Mouse (Mus musculus) spleen, adult 2 months (tissue): ENCODE measurements around the gene Dixdc1. TPM values are rescaled to one million over a fixed set of nuclear protein-coding genes. Genes with fewer than 3 reads are reported as not detected.
A peak's percentile ranks its signal among the peaks of the same experiment; 100 is the strongest.

Experiments
- DNase-seq, 2 experiments: peaks; one replicate each; pipeline versions ENCODE4 v3.0.0 to v3.0.0-alpha.2; 2012 to 2021; ENCODE audit warnings: low spot score in 2 of 2, low read depth in 1 of 2
- H3K27ac ChIP-seq: fragments of 200-500 bp; 2 replicates; pipeline ENCODE4 v1.5.1; 2012; ENCODE audit warnings: low read length, inconsistent platforms; ENCODE audit not compliant: insufficient read depth
- H3K27me3 ChIP-seq: fragments of 200-500 bp; 2 replicates; pipeline ENCODE4 v1.6.1; 2012; ENCODE audit warnings: mild to moderate bottlenecking, moderate library complexity, low read length, inconsistent platforms; ENCODE audit not compliant: control insufficient read depth, insufficient read depth
- H3K36me3 ChIP-seq: fragments of 200-500 bp; 2 replicates; pipeline ENCODE4 v1.6.1; 2012; ENCODE audit warnings: mild to moderate bottlenecking, low read length, inconsistent platforms; ENCODE audit not compliant: control insufficient read depth, insufficient read depth
- H3K4me1 ChIP-seq: fragments of 200-500 bp; 2 replicates; pipeline ENCODE4 v1.6.1; 2011; ENCODE audit warnings: inconsistent platforms; ENCODE audit not compliant: control insufficient read depth, insufficient read depth, insufficient read length
- H3K4me3 ChIP-seq: fragments of 200-500 bp; 2 replicates; pipeline ENCODE4 v1.5.1; 2011; ENCODE audit warnings: mild to moderate bottlenecking, inconsistent platforms; ENCODE audit not compliant: insufficient read depth, insufficient read length; ENCODE audit errors: extremely low read depth
- CTCF ChIP-seq: fragments of 200-500 bp; IDR thresholded peaks from 2 replicates; pipeline ENCODE4 v1.5.1; 2011; ENCODE audit warnings: mild to moderate bottlenecking, inconsistent platforms; ENCODE audit not compliant: insufficient read depth, insufficient read length, insufficient replicate concordance; ENCODE audit errors: extremely low read depth
- POLR2A ChIP-seq: fragments of 200-500 bp; IDR thresholded peaks from 2 replicates; pipeline ENCODE4 v1.6.1; 2011; ENCODE audit warnings: low read depth, low read length, inconsistent platforms
- WGBS: fragments of 180-500 bp; shearing (Covaris S2); methylation state at CpG from one replicate; pipeline ENCODE4 v1.1.7; 2018; 5-methylcytosine and 5-hydroxymethylcytosine counted together
- polyA plus RNA-seq: library from polyadenylated mRNA; depleted of rRNA; stranded (reverse); fragments of >200 nt; gene quantifications from 2 replicates; pipeline ENCODE4 v1.2.3, GENCODE M21; 2012

The Dixdc1 gene
- polyA plus RNA-seq, 1 experiment: 0.35 TPM

DNA sequence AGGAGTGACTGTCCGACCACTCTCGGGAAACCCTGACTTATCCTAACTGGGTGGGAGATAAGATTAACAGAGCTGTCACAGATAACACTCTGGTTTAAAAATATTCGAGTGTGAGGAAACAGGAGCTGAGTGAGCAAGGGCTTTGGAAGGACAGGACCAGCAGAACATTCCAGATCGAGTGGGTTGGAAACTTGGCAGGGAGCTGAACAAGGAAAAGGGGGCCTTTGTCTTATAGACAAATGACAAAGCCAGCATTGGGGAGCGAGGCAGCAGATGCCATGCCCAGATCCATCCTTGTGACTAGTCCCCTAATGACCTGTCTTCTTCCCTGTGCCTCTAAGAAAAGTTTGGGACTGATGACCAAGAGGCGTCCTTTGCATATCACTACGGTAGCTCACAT is 14.6 kb upstream of the Dixdc1 start:
- WGBS: 67% methylated on average over 7 of the region's 7 CpGs

DNA sequence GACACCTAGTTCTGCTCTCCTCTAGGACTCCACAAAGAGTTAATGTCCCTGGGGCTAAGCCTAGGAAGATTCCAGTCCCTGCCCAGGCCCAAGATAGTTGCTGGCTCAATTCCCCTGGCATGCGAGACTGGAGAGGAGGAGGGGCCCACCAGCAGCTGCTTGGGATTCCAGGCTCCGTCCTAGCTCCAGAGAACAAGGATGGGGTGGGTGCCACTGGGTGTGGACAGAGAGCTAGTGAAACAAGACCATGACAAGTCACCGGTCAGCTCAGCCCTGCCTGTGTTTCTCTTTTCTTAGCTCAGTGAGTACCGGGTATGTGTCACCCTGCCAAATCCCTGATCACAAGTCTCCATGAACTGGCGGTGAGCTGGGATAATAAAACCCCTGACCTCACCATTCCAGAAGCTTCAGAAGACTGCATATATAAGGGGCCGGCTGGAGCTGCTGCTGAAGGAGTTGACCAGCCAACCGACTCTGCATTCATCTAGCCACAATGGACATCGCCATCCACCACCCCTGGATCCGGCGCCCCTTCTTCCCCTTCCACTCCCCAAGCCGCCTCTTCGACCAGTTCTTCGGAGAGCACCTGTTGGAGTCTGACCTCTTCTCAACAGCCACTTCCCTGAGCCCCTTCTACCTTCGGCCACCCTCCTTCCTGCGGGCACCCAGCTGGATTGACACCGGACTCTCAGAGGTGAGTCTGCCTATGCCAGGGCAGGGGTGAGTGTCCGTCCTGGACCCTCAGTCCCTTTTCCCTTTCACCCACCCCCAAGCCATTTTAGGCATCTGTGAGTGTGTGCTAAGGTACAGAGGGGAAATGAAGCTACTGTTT is 13.7 kb upstream of the Dixdc1 start:
- peak overlapping the region; percentile 17; the same call in 1 of the 2 replicates for H3K4me3 ChIP-seq
- 84% methylated on average over 17 of the region's 17 CpGs for whole genome bisulfite sequencing
- H3K36me3 ChIP-seq: no peaks in the 10 kb centered on the region
- H3K27ac ChIP-seq: no peak overlapping the region; the same call in 1 of the 2 replicates
- H3K4me1 ChIP-seq: no peaks in the 10 kb centered on the region
- no peaks in the 10 kb centered on the region for H3K27me3 ChIP-seq
- TF ChIP-seq POLR2A (no peak), CTCF (no peak)
- no peak for DNase-seq

More for the DNA sequence above, 14.6 kb upstream of the Dixdc1 start:
- Histone ChIP-seq H3K36me3 (no peaks in the 10 kb centered on the region), H3K27me3 (no peaks in the 10 kb centered on the region), H3K27ac (no peak overlapping the region), H3K4me1 (no peaks in the 10 kb centered on the region), H3K4me3 (no peak overlapping the region)
- TF ChIP-seq POLR2A (no peak), CTCF (no peak)
- no peak for DNase-seq

DNA sequence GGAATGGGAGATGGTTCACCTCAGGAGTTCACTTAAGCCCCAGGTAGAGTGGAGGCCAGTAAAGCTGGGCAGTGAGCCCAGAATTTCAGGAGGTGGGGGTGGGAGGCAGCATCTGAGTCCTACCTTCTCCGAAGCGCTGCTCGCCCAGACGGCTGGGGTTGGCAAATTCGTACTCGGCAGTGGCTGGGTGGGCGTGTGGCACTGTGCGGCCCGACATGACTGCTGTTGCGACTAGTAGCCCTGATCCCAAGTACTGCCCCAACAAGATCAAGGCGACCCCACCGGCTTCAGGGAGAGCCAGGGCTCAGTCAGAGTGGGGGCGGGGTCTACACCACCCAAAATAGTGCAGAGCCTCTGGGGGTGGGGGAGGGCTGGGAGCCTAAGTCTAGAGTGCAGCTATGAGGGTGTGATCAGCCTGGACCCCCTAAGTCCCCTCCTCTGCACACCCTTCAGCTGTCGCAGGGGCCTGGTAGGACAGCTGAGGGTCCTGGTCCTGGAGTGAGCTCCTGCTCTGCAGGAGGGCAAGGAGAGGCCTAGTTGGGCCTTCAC is 12.8 kb upstream of the Dixdc1 start, which contains the start of gene Hspb2:
Gene Hspb2, minus strand, starts transcription at position 301 of the 549 bp plus-strand sequence.
- DNase-seq: no peak
- Histone ChIP-seq H3K27me3 (no peaks in the 10 kb centered on the region), H3K36me3 (no peaks in the 10 kb centered on the region), H3K27ac (peak within 1 kb of the TSS; percentile 43; the same call in 1 of the 2 replicates), H3K4me1 (no peaks in the 10 kb centered on the region), H3K4me3 (peak within 1 kb of the TSS; percentile 20; the same call in 1 of the 2 replicates)
- TF ChIP-seq POLR2A (no peak), CTCF (no peak)
- 83% methylated on average over 14 of the region's 14 CpGs for WGBS

GRCm38 (mm10) chr9:50751323-50751722 is 12.0 kb upstream of the Dixdc1 start, which contains the start of gene Cryab:
Gene Cryab, plus strand, starts transcription at chr9:50751325.
- no peak for DNase-seq
- no peaks in the 10 kb centered on the region for H3K27me3 ChIP-seq
- no peaks in the 10 kb centered on the region for H3K36me3 ChIP-seq
- no peaks in the 10 kb centered on the region for H3K4me1 ChIP-seq
- 79% methylated on average over 22 of the region's 22 CpGs for WGBS
- peak within 1 kb of the TSS; percentile 20; the same call in 1 of the 2 replicates for H3K4me3 ChIP-seq
- TF ChIP-seq CTCF (no peak), POLR2A (no peak)
- H3K27ac ChIP-seq: 0 out of 2 replicates have a peak within 1 kb of the TSS, but pooled peaks have one; percentile 0

- Histone ChIP-seq H3K36me3 (no peaks in the 10 kb centered on the region), H3K27ac (no peak overlapping the region), H3K4me1 (no peaks in the 10 kb centered on the region), H3K27me3 (no peaks in the 10 kb centered on the region; the same call in 1 of the 2 replicates), H3K4me3 (no peak overlapping the region)
- 84% methylated on average over 6 of the region's 6 CpGs for WGBS
- no peak for DNase-seq
- TF ChIP-seq POLR2A (no peak), CTCF (no peak)
These were observed 11.4 kb upstream of the Dixdc1 start for GRCm38 (mm10) chr9:50750706-50751105.

DNA sequence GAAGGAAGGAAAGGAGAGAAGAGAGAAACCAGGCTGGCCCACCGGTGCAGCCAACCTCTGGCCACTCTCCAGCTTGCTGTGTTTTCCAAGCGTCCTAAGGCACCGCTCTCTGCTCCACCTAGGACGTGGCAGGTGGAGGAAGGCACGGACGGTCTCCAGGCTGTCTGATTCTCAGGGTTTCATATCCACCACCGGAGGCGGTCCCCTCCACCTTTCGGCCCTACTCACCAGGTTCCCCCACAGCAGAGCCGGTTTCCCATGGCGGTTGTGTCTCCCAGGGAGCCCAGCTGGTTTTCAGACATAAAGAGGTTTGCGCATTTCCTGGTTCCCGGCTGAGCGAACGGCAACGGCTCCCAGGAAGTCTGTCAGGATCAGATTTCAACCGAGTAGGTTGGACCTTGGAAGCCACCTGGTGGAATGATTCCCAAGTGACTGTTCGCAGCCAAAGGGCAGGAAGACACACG is 6.9 kb upstream of the Dixdc1 start, which contains the start of gene 2310030G06Rik:
Gene 2310030G06Rik, minus strand, starts transcription at position 323 of the 464 bp plus-strand sequence.
- H3K36me3 ChIP-seq: no peaks in the 10 kb centered on the region
- no peak within 1 kb of the TSS for H3K27ac ChIP-seq
- TF ChIP-seq CTCF: no peak
- TF ChIP-seq POLR2A: no peak
- no peak for DNase-seq
- 0 out of 2 replicates have a peak within 1 kb of the TSS, but pooled peaks have one; percentile 5 for H3K4me3 ChIP-seq
- 18% methylated on average over 19 of the region's 19 CpGs for WGBS
- no peaks in the 10 kb centered on the region; the same call in 1 of the 2 replicates for H3K27me3 ChIP-seq
- H3K4me1 ChIP-seq: no peaks in the 10 kb centered on the region
